Mouse (Mus musculus) skeletal muscle tissue, adult 2 months (tissue): Measurements from ENCODE around the gene Cdk8.

Source experiments
- DNase-seq: peaks from one replicate; pipeline ENCODE4 v3.0.0-alpha.2; 2012; ENCODE audit warnings: low read depth, low spot score

Cdk8 gene

DNA sequence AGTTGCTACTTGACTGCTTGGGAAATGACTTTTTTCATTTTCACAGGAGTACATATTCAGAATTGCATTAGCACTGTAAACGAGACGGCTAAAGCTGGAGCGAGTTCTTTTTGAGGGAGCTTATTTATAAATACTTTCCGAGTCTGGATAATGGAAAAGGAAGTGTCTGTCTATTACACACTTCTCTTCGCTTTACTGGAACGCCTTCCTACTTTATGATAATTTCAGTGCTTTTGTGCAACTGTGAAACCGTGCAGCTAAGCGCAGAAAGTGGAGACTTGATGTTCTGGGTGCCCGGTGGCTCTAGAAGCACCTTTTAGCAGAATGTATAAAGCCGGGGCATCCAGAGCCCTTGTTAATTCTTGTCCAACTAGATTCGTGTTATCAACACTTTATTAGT lies 1.8 kb downstream of the Cdk8 start:
- no peak for DNase-seq

DNA sequence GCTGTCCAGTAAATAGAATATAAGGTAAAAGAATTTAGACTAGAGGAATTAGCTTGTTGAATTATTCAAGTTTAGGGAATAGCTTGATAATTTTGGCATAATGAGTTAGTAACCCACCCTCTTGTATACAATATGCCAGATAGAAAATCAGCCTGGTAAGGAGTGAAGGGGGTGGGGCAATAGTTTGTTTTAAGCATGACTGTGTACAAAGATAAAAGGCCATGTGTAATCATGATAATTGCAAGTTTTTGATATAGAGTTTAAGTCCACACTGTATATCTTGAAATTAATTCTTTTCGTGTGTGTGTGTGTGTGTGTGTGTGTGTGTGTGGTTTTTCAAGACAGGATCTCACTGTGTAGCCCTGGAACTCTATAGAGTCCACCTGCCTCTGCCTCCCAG lies 3.3 kb downstream of the Cdk8 start:
- no peak for DNase-seq

GRCm38 (mm10) chr5:146238274-146238673 lies 7.2 kb downstream of the Cdk8 start:
- DNase-seq: no peak

DNA sequence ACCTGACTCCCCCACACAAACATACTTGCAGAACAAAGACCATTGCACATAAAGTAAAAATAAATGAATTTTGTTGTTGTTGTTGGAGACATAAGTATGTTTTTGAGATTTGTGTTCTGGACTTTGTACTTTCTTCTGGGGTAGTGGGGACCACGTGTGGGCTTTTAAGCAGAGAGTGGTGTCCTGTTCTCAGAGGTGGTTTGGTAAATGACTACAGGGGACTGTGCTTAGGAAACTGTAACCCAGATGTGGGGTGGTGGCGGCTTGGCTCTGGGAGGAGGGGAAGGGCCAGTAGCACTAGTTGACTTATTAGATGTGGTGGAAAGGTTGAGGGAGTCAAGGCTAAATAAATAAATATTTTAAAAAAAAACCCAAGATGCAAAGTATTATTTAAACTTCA lies 9.7 kb downstream of the Cdk8 start:
- DNase-seq: no peak

GRCm38 (mm10) chr5:146241202-146241601 lies 10.2 kb downstream of the Cdk8 start:
- no peak for DNase-seq

DNA sequence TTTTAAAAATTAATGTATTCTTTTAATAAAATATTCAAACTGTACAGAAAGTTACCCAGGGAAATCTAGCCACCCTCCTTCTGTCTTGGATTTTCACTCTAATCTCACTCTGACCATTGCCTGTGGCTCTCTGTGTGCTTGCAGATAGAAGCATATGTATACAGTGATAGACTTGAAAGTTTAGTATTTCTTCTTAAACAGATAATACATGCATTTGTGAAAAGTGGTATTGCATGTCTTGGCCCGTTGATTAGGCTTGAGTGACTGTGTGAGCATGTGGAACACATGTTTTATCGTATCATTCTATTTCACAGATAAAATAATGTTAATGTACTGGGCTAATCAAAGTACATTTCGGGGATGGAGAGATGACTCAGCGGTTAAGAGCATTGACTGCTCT lies 14.2 kb downstream of the Cdk8 start:
- DNase-seq: no peak

GRCm38 (mm10) chr5:146245646-146246370 lies 14.8 kb downstream of the Cdk8 start:
- DNase-seq: no peak

GRCm38 (mm10) chr5:146246386-146246785 lies 15.4 kb downstream of the Cdk8 start:
- no peak for DNase-seq

- no peak for DNase-seq
Measured at GRCm38 (mm10) chr5:146247709-146248108, 16.7 kb downstream of the Cdk8 start.

DNA sequence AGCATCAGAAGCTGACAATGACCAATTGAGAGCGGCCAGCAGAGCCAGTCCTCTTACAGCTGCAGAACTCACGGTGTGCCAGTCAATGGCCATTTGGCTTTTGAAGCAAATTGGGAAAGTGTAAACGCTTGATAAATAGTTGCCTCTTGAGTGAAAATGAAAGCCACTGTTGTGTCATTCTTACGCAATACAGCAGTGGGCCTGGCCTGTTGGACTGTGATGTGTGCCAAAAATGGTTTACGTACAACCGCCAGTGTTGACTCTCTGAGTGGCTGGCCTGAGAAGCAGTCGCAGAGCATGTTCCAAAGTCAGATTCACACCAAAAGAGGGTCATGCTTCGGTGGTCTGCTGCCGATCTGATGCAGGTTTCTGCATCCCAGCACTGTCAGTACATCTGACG lies 17.7 kb downstream of the Cdk8 start:
- peak; percentile 63 for DNase-seq

DNA sequence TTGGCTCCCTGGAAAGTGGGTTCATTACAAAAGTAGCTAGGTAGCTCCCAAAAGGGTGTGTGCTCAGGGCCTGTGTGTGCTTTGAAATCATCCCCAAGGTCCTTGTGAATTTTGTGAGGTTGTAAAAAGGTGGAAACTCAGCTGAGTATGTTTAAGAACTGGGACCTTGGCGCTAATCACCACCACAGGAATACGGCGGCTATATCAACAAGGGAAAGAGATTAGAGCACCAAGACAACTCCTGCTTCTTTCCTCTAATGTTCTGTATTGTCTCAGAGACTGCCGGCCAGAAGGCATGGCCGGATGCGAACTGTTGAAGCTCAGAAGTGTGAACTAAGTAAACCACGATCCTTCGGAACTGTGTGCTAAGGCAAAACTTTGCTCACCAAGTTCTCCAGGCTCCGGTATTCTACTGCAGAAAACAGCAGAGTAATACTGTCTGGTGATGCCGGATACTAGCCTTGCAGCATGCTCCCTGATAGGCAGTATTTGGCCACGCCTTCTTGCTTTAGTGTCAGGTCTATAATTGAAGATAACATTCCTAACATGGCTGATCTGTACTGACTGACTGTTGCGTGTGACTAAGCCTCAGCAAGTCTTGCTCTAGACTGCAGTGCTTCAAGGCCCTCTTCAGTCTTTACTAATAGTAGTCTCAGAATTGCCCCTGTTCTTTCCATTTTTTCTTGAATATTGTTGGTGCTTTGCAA lies 19.5 kb downstream of the Cdk8 start:
- no peak for DNase-seq

DNA sequence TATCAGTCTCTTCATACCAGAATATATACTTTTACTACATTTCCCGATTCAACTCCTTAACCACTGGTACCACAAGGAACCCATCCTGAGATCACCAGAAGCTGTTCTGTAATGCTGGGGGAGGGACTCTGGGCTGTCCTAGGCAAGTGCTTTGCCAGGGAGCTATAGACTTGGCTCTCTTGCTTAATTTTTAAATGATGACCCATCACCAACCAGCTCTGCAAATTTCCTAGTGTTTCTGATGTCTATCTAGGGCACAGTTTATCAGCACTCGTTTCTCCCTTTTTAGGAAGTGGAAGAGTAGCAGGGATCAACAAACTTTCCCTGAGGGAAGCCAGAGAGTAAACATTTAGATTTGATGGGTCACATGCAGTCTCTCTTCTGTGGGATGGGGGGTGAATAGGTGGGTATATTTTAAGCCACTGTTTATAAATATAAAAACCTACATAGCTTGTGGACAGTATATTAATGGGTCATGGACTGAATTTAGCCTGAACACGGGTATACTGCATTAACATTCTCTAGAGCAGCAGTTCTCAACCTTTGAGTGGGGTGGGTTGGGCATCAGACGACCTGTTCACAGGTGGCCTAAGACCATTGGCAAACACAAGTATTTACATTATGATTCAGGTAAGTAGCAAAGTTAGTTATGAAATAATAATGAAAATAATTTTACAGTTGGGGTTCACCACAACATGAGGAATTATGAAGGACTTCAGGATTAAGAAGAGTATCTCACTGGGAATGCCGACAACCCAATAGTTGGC lies 20.8 kb downstream of the Cdk8 start:
- DNase-seq: no peak

- peak; percentile 18 for DNase-seq
Measured at GRCm38 (mm10) chr5:146253644-146254043, 22.6 kb downstream of the Cdk8 start.

- no peak for DNase-seq
Measured at GRCm38 (mm10) chr5:146260003-146260402, 29.0 kb downstream of the Cdk8 start.

DNA sequence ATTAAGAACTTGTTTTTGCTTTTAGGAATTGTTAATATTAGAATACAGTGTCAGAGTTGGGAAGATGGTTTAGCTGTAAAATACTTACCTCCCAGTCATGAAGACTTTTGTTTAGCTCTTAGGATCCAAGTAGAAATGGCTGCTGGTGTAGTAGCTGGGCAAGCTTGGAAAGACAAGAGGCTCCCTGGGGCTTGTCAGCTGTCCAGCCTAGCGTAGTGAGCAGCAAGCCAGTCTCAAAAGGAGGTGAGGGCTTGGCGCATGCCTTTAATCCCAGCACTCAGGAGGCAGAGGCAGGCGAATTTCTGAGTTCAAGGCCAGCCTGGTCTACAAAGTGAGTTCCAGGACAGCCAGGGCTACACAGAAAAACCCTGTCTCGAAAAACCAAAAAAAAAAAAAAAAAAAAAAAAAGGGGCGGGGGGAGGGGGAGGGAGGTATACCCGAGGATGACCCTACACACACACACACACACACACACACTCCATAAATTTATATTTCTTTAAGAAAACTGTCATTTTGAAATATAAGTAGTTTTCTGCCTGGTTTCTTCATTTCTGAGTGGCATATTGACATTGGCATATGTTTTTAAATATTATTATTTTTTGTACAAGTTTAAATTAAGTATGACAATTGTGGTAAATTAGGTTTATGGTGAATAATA lies 35.0 kb downstream of the Cdk8 start:
- no peak for DNase-seq

DNA sequence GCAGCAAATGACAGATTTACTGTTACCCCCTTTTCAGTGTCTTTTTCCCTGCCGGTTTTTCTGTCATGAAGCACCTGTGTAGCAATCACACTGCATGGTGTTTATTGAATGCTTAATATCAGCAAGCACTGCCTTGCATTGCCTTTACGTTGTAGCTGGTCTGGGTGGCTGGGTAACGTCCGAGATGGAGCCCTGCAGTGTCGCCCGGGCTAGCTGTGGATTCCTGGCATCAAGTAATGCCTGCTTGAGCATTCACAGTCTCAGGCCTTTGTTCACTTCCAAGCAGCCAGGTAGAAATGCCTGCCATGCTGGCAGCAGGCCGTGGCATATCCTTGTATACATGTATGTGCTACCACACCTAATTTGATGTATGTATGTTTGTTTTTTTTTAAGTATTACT lies 36.7 kb downstream of the Cdk8 start:
- DNase-seq: no peak

DNA sequence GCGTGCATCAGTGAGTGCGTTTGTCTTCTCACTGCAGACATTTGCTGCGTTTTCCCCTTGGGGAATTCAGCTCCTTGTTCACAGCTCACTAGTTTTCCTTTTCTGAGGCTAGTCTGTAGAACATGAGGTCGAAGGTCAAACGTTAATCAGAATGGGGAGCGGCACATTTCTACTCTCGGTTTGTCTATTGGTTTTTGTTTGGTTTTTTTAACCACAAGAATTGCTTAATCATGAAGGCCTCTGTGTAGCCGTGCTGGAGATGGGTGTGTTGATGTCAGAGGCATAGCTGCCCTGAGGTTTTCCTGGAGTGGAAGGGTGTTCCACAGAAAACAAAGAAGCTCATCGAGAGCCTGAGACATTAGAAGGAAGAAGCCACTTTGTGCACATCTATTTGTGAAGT lies 39.6 kb downstream of the Cdk8 start:
- DNase-seq: no peak

GRCm38 (mm10) chr5:146271662-146272061 lies 40.6 kb downstream of the Cdk8 start:
- DNase-seq: no peak

GRCm38 (mm10) chr5:146273096-146273495 lies 42.1 kb downstream of the Cdk8 start:
- DNase-seq: no peak

DNA sequence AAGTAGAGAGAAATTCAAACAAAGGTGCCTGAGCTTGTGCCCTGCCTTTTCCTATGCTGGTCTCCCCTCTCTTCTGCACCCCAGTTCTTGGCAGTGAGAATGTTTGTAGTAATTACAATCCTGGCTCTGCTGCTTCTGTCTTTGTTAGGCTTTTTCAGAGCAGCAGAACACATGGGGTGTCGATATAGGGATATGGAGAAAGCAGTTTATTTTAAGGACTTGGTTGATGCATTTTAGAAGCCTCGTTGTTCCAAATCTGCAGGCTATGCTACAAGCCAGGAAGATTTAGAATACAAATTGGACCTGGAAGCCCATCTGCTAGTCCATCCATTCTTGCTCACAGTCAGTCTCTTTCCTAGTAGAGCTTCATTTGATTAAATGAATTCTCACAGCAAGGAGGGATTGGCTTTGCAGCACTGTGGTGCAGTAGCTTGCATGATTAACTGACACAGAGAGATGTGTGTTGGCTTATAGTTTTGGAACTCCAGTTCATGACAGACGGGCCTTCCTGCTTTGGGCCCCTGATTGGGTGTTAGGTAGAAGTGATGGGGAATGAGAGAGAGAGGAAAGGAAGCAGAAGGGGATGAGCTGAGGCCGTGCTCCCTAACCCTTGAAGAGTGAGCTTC lies 43.5 kb downstream of the Cdk8 start:
- no peak for DNase-seq

DNA sequence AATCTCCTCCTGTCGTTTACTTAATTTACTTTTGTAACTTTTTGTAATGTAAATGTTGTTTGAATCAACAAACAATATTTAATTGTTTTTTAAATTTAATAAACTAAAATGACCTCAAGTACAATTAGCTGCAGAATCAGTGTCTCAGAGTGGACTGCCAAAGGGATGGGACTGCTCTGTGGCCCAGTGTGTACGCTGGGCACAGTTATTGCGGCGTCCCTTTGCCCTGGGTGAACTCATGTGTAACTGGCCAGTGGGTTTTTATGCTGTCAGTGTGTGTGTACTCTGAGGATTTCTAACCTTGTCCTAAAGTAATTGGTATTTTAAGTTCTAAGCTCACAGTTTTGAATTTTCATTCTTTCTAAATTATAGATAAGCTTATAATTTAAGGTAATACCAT lies 46.5 kb downstream of the Cdk8 start:
- no peak for DNase-seq

DNA sequence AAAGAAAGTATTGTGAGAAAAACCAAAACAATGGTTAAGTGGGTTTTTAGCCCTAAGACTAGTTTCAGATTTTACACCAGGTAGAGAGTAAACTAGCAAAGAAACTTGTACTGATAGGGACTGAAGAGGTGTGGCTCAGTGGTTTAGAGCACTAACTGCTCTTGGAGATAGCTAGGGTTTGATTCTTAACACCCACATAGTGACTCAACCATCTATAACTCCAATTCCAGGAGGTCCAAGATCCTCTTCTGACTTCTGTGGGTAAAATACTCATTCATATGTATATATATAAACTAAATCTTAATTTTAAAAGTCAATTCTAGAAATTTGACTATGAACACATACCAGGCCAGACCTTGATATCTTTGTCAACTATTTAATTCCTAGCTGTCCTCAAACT lies 49.0 kb downstream of the Cdk8 start:
- no peak for DNase-seq
